ENCODE assay signal across 23 mouse cellular contexts in the genomic region with DNA sequence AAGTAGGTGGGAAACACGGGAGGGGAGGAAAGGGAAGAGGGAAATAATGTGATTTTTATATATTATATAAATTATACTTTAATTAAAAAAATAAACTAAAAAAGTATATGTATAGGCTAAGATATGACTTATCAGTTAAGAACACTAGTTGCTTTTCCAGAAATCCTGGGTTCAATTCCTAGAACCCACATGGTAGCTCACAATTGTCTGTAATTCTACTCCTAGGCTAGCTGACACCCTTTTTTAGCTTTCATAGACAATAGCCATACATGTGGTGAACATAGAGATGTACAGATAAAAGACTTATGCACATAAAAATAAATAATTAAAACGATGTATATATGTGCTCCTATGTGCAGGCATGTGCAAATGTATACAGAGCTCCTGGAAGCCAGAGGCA.
A peak's percentile ranks its signal among the peaks of the same experiment; 100 is the strongest.
DNase-seq lines count a peak whose midpoint lies in the region; ATAC-seq lines count a peak whose summit lies in the region.
"Had no signal": no experiment of that assay in that cellular context is flagged by ENCODE, and none has a peak within 500 bp of the region (broad histone marks: within the 10 kb centered on the region; RNA-seq: fewer than 3 reads in every experiment).

No protein-coding gene starts in this region.

- 54% methylated on average over 2 of the region's 2 CpGs for WGBS in liver, embryonic 12.5 days (ENCODE audit: insufficient replicate concordance)
- WGBS in liver, embryonic 13.5 days (ENCODE audit: insufficient replicate concordance) = 70% methylated on average over 2 of the region's 2 CpGs
- 78% methylated on average over 2 of the region's 2 CpGs for WGBS in hindbrain, embryonic 12.5 days

- no peak for DNase-seq in liver
- DNase-seq in c-Kit-positive CD71-positive TER-119-negative erythroid progenitor cells, embryonic 14.5 days (ENCODE audit: low read depth) = peak; percentile 48
- no peak for DNase-seq in liver, embryonic 13.5 days
- DNase-seq in cerebellum, adult 9-10 months = no peak
- no peak for DNase-seq in spleen, adult 12 weeks (ENCODE audit: low spot score)
- DNase-seq: adrenal gland, adult 2 months; adrenal gland, postnatal 10 days; adrenal gland, postnatal 25 days; cerebellum, adult 11-12 months; cerebellum, adult 2 months; cerebellum, adult 9-11 months; cerebellum, postnatal 14 days; cerebellum, postnatal 36 days; embryo, embryonic 11 days had no signal

- H3K4me2 ChIP-seq in liver, embryonic 12.5 days = 0 out of 2 replicates have a peak overlapping the region, but pooled peaks have one; percentile 18
- peak overlapping the region; percentile 21; the same call in 1 of the 2 replicates for H3K4me2 ChIP-seq in liver, embryonic 13.5 days
- H3K4me2 ChIP-seq in hindbrain, embryonic 12.5 days (replicated peaks) = no peak overlapping the region
- H3K4me2 ChIP-seq: embryonic facial prominence, embryonic 13.5 days; embryonic facial prominence, embryonic 15.5 days; forebrain, embryonic 12.5 days had no signal

- peaks cover 53% of the 10 kb centered on the region for H3K4me1 ChIP-seq in liver, embryonic 12.5 days
- H3K4me1 ChIP-seq in liver, embryonic 13.5 days (replicated peaks) = peaks cover 56% of the 10 kb centered on the region
- peaks cover under 1% of the 10 kb centered on the region for H3K4me1 ChIP-seq in hindbrain, embryonic 12.5 days
- H3K4me1 ChIP-seq: embryonic facial prominence, embryonic 15.5 days; forebrain, embryonic 12.5 days had no signal

- peak; percentile 47 for ATAC-seq in liver, embryonic 12.5 days
- ATAC-seq in liver, embryonic 13.5 days (ENCODE audit: low read depth) = peak; percentile 25; the same call in 1 of the 2 replicates
- no peak for ATAC-seq in hindbrain, embryonic 12.5 days (ENCODE audit: low FRiP score)
- ATAC-seq: forebrain, embryonic 14.5 days; forebrain, embryonic 16.5 days had no signal

- H3K9me3 ChIP-seq in liver, embryonic 12.5 days (replicated peaks) = no peaks in the 10 kb centered on the region
- H3K9me3 ChIP-seq in liver, embryonic 13.5 days (replicated peaks) = no peaks in the 10 kb centered on the region
- no peaks in the 10 kb centered on the region for H3K9me3 ChIP-seq in hindbrain, embryonic 12.5 days (replicated peaks)
- H3K9me3 ChIP-seq: embryonic facial prominence, embryonic 13.5 days; embryonic facial prominence, embryonic 15.5 days; forebrain, embryonic 10.5 days; forebrain, embryonic 12.5 days had no signal

- peak overlapping the region; percentile 71 for H3K27ac ChIP-seq in liver, embryonic 12.5 days
- H3K27ac ChIP-seq in liver, embryonic 13.5 days = peak overlapping the region; percentile 32; the same call in 1 of the 2 replicates
- no peak overlapping the region for H3K27ac ChIP-seq in hindbrain, embryonic 12.5 days
- H3K27ac ChIP-seq: embryonic facial prominence, embryonic 13.5 days; embryonic facial prominence, embryonic 15.5 days; forebrain, embryonic 10.5 days; forebrain, embryonic 12.5 days had no signal

- no peak overlapping the region for H3K9ac ChIP-seq in liver, embryonic 12.5 days
- H3K9ac ChIP-seq in liver, embryonic 13.5 days = no peak overlapping the region
- no peak overlapping the region for H3K9ac ChIP-seq in hindbrain, embryonic 12.5 days
- H3K9ac ChIP-seq: embryonic facial prominence, embryonic 13.5 days; embryonic facial prominence, embryonic 15.5 days; forebrain, embryonic 12.5 days had no signal

- no peak overlapping the region for H3K4me3 ChIP-seq in liver, embryonic 12.5 days
- no peak overlapping the region for H3K4me3 ChIP-seq in liver, embryonic 13.5 days (replicated peaks)
- H3K4me3 ChIP-seq in hindbrain, embryonic 12.5 days = no peak overlapping the region
- H3K4me3 ChIP-seq: embryonic facial prominence, embryonic 13.5 days; embryonic facial prominence, embryonic 15.5 days; erythroblast, embryonic 14.5 days; forebrain, embryonic 10.5 days; forebrain, embryonic 12.5 days had no signal

- no peaks in the 10 kb centered on the region for H3K27me3 ChIP-seq in liver, embryonic 12.5 days (replicated peaks)
- no peaks in the 10 kb centered on the region for H3K27me3 ChIP-seq in liver, embryonic 13.5 days
- no peaks in the 10 kb centered on the region for H3K27me3 ChIP-seq in hindbrain, embryonic 12.5 days
- H3K27me3 ChIP-seq: embryonic facial prominence, embryonic 13.5 days; embryonic facial prominence, embryonic 15.5 days; forebrain, embryonic 12.5 days had no signal

- no peaks in the 10 kb centered on the region for H3K36me3 ChIP-seq in liver, embryonic 12.5 days
- H3K36me3 ChIP-seq in liver, embryonic 13.5 days = no peaks in the 10 kb centered on the region
- H3K36me3 ChIP-seq in hindbrain, embryonic 12.5 days = no peaks in the 10 kb centered on the region
- H3K36me3 ChIP-seq: embryonic facial prominence, embryonic 13.5 days; embryonic facial prominence, embryonic 15.5 days; forebrain, embryonic 10.5 days; forebrain, embryonic 12.5 days had no signal
